Mouse (Mus musculus) cortical plate, adult 2 months (tissue): ENCODE results near the gene Srp68. TPM values are rescaled to one million over a fixed set of nuclear protein-coding genes. Genes with fewer than 3 reads are reported as not detected.
A peak's percentile ranks its signal among the peaks of the same experiment; 100 is the strongest.

Experiments
- H3K27ac ChIP-seq: fragments of 200-500 bp; 2 replicates; pipeline ENCODE4 v1.5.1; 2012; ENCODE audit warnings: low read length, control low read depth, inconsistent platforms; ENCODE audit not compliant: insufficient read depth
- H3K4me1 ChIP-seq: fragments of 200-500 bp; 2 replicates; pipeline ENCODE4 v1.6.1; 2011; ENCODE audit warnings: low read length; ENCODE audit not compliant: control insufficient read depth, insufficient read depth
- H3K4me3 ChIP-seq: fragments of 200-500 bp; 2 replicates; pipeline ENCODE4 v1.5.1; 2011; ENCODE audit warnings: mild to moderate bottlenecking, low read length, control low read depth; ENCODE audit not compliant: insufficient read depth
- CTCF ChIP-seq: fragments of 200-500 bp; IDR thresholded peaks from 2 replicates; pipeline ENCODE4 v1.5.1; 2011; ENCODE audit warnings: mild to moderate bottlenecking, control low read depth, low read length; ENCODE audit not compliant: insufficient read depth; ENCODE audit errors: extremely low read depth
- POLR2A ChIP-seq: fragments of 200-500 bp; IDR thresholded peaks from 2 replicates; pipeline ENCODE4 v1.6.1; 2011; ENCODE audit warnings: mild to moderate bottlenecking, low read length, control low read depth; ENCODE audit not compliant: insufficient read depth; ENCODE audit errors: extremely low read depth
- polyA plus RNA-seq: library from polyadenylated mRNA; depleted of rRNA; stranded (reverse); fragments of >200 nt; gene quantifications from 2 replicates; pipeline ENCODE4 v1.2.3, GENCODE M21; 2012

The Srp68 gene
- polyA plus RNA-seq, 1 experiment = 63.4 TPM

- H3K4me3 ChIP-seq = peak overlapping the region; percentile 95; the same call in 1 of the 2 replicates
- TF ChIP-seq CTCF = no peak
- TF ChIP-seq POLR2A = no peak
- H3K27ac ChIP-seq = no peak overlapping the region
- no peaks in the 10 kb centered on the region for H3K4me1 ChIP-seq
Measured at GRCm38 (mm10) chr11:116305423-116305822, 31.4 kb upstream of the Srp68 start.

DNA sequence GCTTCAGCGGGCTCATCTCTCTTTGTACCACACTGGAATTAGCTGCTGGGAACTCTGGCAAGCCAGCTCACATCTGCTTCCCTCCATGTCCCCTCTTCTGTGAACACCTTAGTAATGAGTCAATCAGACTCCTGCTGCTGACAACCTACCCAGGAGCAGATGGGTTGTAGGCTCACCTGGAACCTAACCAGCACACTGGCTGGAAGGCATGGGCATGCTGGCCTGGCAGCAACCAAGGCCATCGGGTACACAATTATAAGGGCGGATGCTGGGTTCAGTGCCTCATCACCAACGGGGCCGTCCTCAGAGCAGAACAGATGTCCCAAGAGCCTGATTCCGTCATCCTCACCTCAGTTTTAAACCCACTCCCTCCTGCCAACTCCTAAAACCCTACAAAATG, 24.6 kb upstream of the Srp68 start:
- Histone ChIP-seq H3K27ac (no peak overlapping the region), H3K4me1 (no peaks in the 10 kb centered on the region), H3K4me3 (no peak overlapping the region)
- TF ChIP-seq POLR2A = no peak
- no peak for TF ChIP-seq CTCF

DNA sequence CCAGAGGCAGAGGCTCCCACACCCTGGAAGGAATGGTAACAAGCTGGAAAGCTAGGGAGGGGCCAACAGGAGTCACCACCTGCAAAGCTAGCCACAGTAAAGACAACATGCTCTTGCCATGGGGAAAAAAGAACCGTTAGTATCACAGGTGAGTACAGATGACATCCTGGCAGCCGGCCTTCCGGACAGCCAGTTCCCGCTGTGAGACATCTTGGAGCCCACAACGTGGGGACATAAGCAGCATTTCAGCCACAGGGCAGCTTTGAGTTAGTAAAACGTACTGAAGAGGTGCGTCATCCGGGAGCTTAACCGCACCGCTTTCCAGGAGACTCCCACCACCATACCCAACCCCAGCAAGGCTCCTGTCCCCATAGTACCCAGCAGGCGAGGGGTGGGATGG, 24.2 kb upstream of the Srp68 start:
- Histone ChIP-seq H3K27ac (no peak overlapping the region), H3K4me1 (no peaks in the 10 kb centered on the region), H3K4me3 (no peak overlapping the region)
- TF ChIP-seq CTCF (no peak), POLR2A (no peak)

DNA sequence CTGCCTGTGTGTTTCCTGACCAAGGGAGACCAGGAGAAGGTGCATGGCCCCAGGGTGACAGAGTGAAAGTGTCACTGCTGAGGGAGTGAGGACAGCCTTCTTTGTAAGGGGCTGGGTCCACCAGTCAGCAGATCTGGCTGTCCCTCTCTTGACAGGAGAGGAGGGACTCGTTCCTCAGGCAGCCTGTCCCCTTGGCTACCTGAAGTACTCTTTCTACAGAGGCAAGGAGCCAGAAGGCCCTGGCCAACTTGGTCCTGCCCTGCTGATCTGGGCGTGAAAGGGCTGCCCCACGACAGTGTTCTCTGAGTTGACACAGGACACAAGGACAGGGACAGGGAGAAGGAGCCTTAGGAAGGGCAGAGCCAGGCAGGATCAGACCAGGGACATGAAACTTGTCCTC, 23.0 kb upstream of the Srp68 start:
- no peak for TF ChIP-seq CTCF
- no peak for TF ChIP-seq POLR2A
- Histone ChIP-seq H3K27ac (no peak overlapping the region), H3K4me3 (no peak overlapping the region), H3K4me1 (no peaks in the 10 kb centered on the region)

GRCm38 (mm10) chr11:116296191-116296734, 22.2 kb upstream of the Srp68 start:
- Histone ChIP-seq H3K4me3 (no peak overlapping the region), H3K4me1 (no peaks in the 10 kb centered on the region), H3K27ac (no peak overlapping the region)
- TF ChIP-seq POLR2A (no peak), CTCF (no peak)

DNA sequence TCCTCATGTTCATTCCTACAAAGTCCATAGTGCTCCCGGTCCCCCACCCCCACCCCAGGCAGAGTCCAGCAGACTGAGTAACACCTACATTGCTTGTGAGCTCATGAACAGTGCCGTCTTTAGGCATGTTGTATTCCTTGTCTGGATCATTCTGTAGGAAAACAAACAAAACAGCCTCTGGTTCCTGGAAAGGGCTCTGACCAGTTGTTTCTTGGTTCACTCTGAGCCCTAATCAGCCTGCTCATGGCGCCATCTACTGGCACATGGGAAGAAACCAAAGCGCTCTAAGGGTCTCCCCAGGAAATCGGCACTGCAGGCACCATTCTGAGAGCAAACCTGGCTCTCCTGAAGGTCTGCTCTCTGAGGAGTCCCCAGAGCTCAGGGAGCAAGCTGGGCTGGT, 20.3 kb upstream of the Srp68 start:
- Histone ChIP-seq H3K27ac (no peak overlapping the region), H3K4me1 (no peaks in the 10 kb centered on the region), H3K4me3 (no peak overlapping the region)
- TF ChIP-seq POLR2A = no peak
- peak; percentile 69 for TF ChIP-seq CTCF

DNA sequence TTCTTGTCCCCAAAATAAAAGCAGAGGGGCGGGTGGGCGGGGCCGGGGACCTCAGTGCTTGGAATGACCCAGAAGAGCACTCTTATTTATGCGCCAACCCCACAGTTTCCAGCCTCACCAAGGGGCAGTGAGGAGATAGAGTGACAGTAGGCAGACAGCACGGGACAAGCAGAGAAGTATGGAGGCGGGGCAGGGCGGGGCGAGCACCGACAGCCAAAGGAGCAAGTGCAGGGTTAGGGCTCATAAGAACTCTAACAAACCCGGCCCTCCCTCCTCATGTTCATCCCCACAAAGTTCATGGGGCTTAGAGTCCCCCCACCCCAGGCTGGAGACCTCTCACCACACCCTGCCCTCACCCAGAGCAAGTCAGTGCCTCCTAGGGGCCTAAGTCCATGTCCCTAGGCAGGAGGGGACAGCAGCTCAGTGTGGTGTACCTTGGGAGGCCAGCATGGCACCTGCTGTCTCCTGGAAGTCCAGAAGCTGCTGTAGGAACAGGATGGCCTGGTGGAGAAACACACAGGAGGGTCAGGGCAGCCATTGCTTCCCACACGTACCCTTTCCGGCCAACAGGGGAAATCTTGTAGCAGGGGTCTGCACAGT, 19.6 kb upstream of the Srp68 start:
- Histone ChIP-seq H3K27ac (no peak overlapping the region), H3K4me1 (no peaks in the 10 kb centered on the region), H3K4me3 (no peak overlapping the region)
- TF ChIP-seq CTCF (no peak), POLR2A (no peak)

GRCm38 (mm10) chr11:116292401-116292800, 18.4 kb upstream of the Srp68 start:
- no peak for TF ChIP-seq CTCF
- no peak for TF ChIP-seq POLR2A
- Histone ChIP-seq H3K4me3 (no peak overlapping the region), H3K27ac (no peak overlapping the region), H3K4me1 (no peaks in the 10 kb centered on the region)

GRCm38 (mm10) chr11:116290556-116290955, 16.5 kb upstream of the Srp68 start:
- no peak overlapping the region for H3K4me3 ChIP-seq
- TF ChIP-seq POLR2A = no peak
- no peak for TF ChIP-seq CTCF
- no peak overlapping the region for H3K27ac ChIP-seq
- no peaks in the 10 kb centered on the region for H3K4me1 ChIP-seq

GRCm38 (mm10) chr11:116287351-116287750, 13.3 kb upstream of the Srp68 start:
- Histone ChIP-seq H3K27ac (no peak overlapping the region), H3K4me3 (no peak overlapping the region), H3K4me1 (no peaks in the 10 kb centered on the region)
- TF ChIP-seq CTCF = no peak

GRCm38 (mm10) chr11:116285770-116286191, 11.8 kb upstream of the Srp68 start:
- Histone ChIP-seq H3K4me3 (no peak overlapping the region), H3K27ac (no peak overlapping the region), H3K4me1 (no peaks in the 10 kb centered on the region)
- TF ChIP-seq CTCF (no peak), POLR2A (peak; percentile 8; the same call in 1 of the 2 replicates)
